Mouse (Mus musculus) ES-E14 (cell line): Measurements from ENCODE around the gene Gnb3. TPM values are rescaled to one million over a fixed set of nuclear protein-coding genes. Genes with fewer than 3 reads are reported as not detected.
A peak's percentile ranks its signal among the peaks of the same experiment; 100 is the strongest.

Experiments used
- DNase-seq: peaks from one replicate; pipeline ENCODE4 v3.0.0-alpha.2; 2013; ENCODE audit warnings: low read depth, low spot score
- H3K27ac ChIP-seq: 2 replicates; pipeline ENCODE4 v1.5.1; 2012; ENCODE audit warnings: low read depth, mild to moderate bottlenecking, low read length, moderate library complexity, mixed read lengths; ENCODE audit not compliant: poor library complexity, insufficient read depth, severe bottlenecking
- H3K36me3 ChIP-seq: 2 replicates; pipeline ENCODE4 v1.6.1; 2012; ENCODE audit warnings: mild to moderate bottlenecking, low read length, moderate library complexity, mixed read lengths; ENCODE audit not compliant: control insufficient read depth, poor library complexity, insufficient read depth, severe bottlenecking
- H3K4me1 ChIP-seq, 2 experiments: fragments of 150-350 bp in 1 of 2; sonication (generic) in 1 of 2; 2 replicates each; pipeline ENCODE4 v1.6.1; 2012; ENCODE audit warnings: low read length in 2 of 2, mild to moderate bottlenecking in 1 of 2, mixed read lengths in 1 of 2; ENCODE audit not compliant: control insufficient read depth in 2 of 2, insufficient read depth in 2 of 2, poor library complexity in 1 of 2
- H3K4me3 ChIP-seq, 2 experiments: fragments of 150-350 bp in 1 of 2; sonication (generic) in 1 of 2; 2 replicates each; pipeline ENCODE4 v1.5.1; 2012; ENCODE audit warnings: low read length in 2 of 2, low read depth in 1 of 2, mild to moderate bottlenecking in 1 of 2, mixed read lengths in 1 of 2; ENCODE audit not compliant: insufficient read depth in 1 of 2, poor library complexity in 1 of 2, severe bottlenecking in 1 of 2
- H3K9ac ChIP-seq: 2 replicates; pipeline ENCODE4 v1.6.1; 2012; ENCODE audit warnings: low read depth, mild to moderate bottlenecking, low read length, mixed read lengths; ENCODE audit not compliant: poor library complexity, insufficient read depth, severe bottlenecking
- H3K9me3 ChIP-seq: fragments of 150-350 bp; sonication (generic); 2 replicates; pipeline ENCODE4 v1.6.1; 2012; ENCODE audit warnings: low read depth, mild to moderate bottlenecking, low read length; ENCODE audit not compliant: control insufficient read depth, insufficient read depth
- CHD2 ChIP-seq: IDR thresholded peaks from 2 replicates; pipeline ENCODE4 v1.6.1; 2014; ENCODE audit warnings: mild to moderate bottlenecking, low read depth, low read length, inconsistent platforms
- HCFC1 ChIP-seq: IDR thresholded peaks from 2 replicates; pipeline ENCODE4 v1.6.1; 2012; ENCODE audit warnings: low read length, inconsistent platforms, borderline replicate concordance; ENCODE audit not compliant: insufficient read depth
- MAFK ChIP-seq: IDR thresholded peaks from 2 replicates; pipeline ENCODE4 v1.6.1; 2014; ENCODE audit warnings: mild to moderate bottlenecking, low read depth, low read length, inconsistent platforms; ENCODE audit not compliant: insufficient read depth
- ZC3H11A ChIP-seq: IDR thresholded peaks from 2 replicates; pipeline ENCODE4 v1.6.1; 2012; ENCODE audit warnings: low read depth, mild to moderate bottlenecking, inconsistent platforms, low read length, borderline replicate concordance
- ZNF384 ChIP-seq: IDR thresholded peaks from 2 replicates; pipeline ENCODE4 v1.6.1; 2012; ENCODE audit warnings: low read depth, low read length, inconsistent platforms
- in situ Hi-C, 2 experiments: fragments of 600-800 bp; cut with MboI; formaldehyde crosslinking; loops; one replicate each; pipeline ENCODE4 v1.15.1; 2025; ENCODE audit warnings: low sequenced_read_pairs in 2 of 2, inconsistent platforms in 1 of 2; ENCODE audit not compliant: unreplicated experiment in 2 of 2
- total RNA-seq: library from RNA; depleted of rRNA; stranded (reverse); fragments of 300-350 nt; gene quantifications from 2 replicates; pipeline ENCODE4 v1.2.3, GENCODE M21; 2012

The Gnb3 gene
- total RNA-seq, 1 experiment, result not detected

GRCm38 (mm10) chr6:124863125-124863657 lies 23.1 kb upstream of the Gnb3 start:
- Histone ChIP-seq H3K4me1 (peaks cover 4 to 30% of the 10 kb centered on the region in 2 experiments; a peak in 3 of 4 replicates), H3K9me3 (no peaks in the 10 kb centered on the region), H3K9ac (peak overlapping the region; percentile 71; the same call in 1 of the 2 replicates), H3K36me3 (no peaks in the 10 kb centered on the region; the same call in 1 of the 2 replicates), H3K4me3 (peak overlapping the region; percentile 79 to 81), H3K27ac (no peak overlapping the region)
- in situ Hi-C loops, result no loop called here
- DNase-seq, result no peak
- TF ChIP-seq ZNF384 (no peak), MAFK (no peak), HCFC1 (no peak), ZC3H11A (no peak), CHD2 (no peak)

DNA sequence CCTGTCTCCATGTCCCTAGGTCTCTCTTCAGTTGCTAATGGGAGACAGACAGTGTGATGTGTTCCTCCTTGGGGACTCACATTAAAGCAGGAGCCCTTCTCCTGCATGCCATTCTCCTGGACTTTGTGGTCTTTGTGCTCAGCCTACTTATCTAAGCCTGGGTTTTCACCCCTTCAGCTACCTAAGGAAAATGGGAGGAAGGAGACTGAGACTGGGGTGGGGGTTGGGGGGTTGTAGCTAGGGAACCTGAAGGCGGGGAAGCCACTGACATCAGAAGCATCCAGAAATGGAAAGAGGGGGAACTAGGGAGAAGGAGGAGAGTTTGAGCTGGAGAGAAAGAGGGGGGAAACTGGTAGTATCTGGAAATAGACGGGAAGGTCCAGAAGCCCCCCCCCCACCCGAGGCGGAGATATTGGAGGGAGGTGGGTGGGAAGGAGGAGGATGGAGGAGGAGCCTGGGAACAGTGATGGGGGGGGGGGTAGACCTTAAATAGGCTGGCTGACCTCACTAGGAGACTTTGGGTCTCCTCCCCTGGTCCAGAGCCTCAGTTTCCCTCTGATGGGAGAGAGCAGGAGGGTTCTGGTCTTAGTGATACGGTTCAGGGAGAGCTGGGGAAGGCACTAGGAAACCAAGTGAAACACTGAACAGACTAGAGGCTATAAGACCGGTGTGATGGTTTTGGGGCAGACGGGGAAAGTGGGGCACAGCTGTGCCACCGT lies 22.5 kb upstream of the Gnb3 start:
- Histone ChIP-seq H3K27ac (no peak overlapping the region), H3K36me3 (no peaks in the 10 kb centered on the region; the same call in 1 of the 2 replicates), H3K4me3 (peak overlapping the region in 1 of 2 experiments; percentile 81; a peak in 1 of 4 replicates), H3K9ac (no peak overlapping the region), H3K4me1 (peaks cover 7 to 35% of the 10 kb centered on the region in 2 experiments; a peak in 3 of 4 replicates), H3K9me3 (no peaks in the 10 kb centered on the region)
- no peak for TF ChIP-seq ZC3H11A
- TF ChIP-seq CHD2, result no peak
- no peak for TF ChIP-seq MAFK
- no peak for TF ChIP-seq ZNF384
- no peak for TF ChIP-seq HCFC1
- in situ Hi-C loops, result no loop called here
- no peak for DNase-seq

DNA sequence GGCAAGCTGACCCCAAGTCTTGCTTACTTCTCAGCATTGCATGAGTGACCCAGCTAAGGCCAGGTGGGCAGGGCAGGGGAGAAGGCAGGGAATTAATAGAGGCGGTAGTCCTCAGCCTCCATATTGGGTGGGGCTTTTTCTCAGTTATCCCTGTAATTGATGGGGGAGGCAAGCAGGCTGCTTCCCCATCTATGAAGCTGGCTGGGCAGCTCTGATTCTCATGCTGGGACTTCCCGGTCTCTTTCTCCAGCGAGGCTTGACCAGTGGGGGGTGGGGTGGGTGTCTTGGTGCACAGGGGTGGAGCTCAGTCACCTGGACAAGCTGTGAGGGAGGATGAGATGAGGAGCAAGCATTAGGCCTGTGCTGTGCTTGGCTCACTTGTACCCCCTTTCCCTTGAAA lies 21.7 kb upstream of the Gnb3 start:
- Histone ChIP-seq H3K27ac (no peak overlapping the region), H3K4me1 (peaks cover 7 to 35% of the 10 kb centered on the region in 2 experiments), H3K4me3 (no peak overlapping the region), H3K36me3 (no peaks in the 10 kb centered on the region; the same call in 1 of the 2 replicates), H3K9me3 (no peaks in the 10 kb centered on the region), H3K9ac (no peak overlapping the region)
- DNase-seq, result no peak
- in situ Hi-C loops, result no loop called here
- TF ChIP-seq MAFK, result no peak
- no peak for TF ChIP-seq CHD2
- TF ChIP-seq ZC3H11A, result no peak
- no peak for TF ChIP-seq HCFC1
- TF ChIP-seq ZNF384, result no peak

- Histone ChIP-seq H3K9ac (no peak overlapping the region), H3K4me3 (no peak overlapping the region), H3K9me3 (no peaks in the 10 kb centered on the region), H3K27ac (peak overlapping the region; percentile 7; the same call in 1 of the 2 replicates), H3K36me3 (no peaks in the 10 kb centered on the region; the same call in 1 of the 2 replicates), H3K4me1 (peaks cover 7 to 35% of the 10 kb centered on the region in 2 experiments)
- TF ChIP-seq ZNF384, result no peak
- no peak for TF ChIP-seq MAFK
- no peak for DNase-seq
- in situ Hi-C loops, result no loop called here
Observed at GRCm38 (mm10) chr6:124861266-124861665, 21.2 kb upstream of the Gnb3 start.

DNA sequence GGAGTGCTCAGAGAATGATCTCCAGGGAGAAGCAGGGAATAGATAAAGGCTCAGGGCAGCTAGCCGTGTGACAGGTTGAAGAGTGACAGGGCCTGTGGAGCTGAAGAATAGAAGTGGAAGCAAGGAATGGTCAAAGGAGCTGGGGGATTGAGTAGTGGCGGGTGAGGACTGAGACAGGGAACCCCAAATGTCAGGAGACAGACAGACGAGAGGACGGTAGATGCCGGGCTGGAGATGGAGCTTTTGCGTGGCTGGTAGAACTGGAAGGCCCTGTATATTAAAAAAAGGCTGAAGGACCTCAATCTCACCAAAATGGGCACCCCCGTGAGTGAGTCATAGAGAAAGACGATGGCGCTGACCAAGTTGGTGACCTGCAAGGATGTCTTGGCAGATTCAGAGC lies 20.4 kb upstream of the Gnb3 start:
- peaks cover 7 to 39% of the 10 kb centered on the region in 2 experiments for H3K4me1 ChIP-seq
- TF ChIP-seq HCFC1, result no peak
- TF ChIP-seq ZNF384, result no peak
- no peak for TF ChIP-seq ZC3H11A
- no peak for TF ChIP-seq CHD2
- no peak for TF ChIP-seq MAFK
- no peak for DNase-seq
- in situ Hi-C loops, result no loop called here
- H3K9me3 ChIP-seq, result no peaks in the 10 kb centered on the region
- no peak overlapping the region for H3K9ac ChIP-seq
- H3K36me3 ChIP-seq, result no peaks in the 10 kb centered on the region; the same call in 1 of the 2 replicates
- H3K27ac ChIP-seq, result no peak overlapping the region
- no peak overlapping the region for H3K4me3 ChIP-seq
